Mouse (Mus musculus) heart, postnatal 0 days (tissue): ENCODE results near the gene Ebi3. TPM values are rescaled to one million over a fixed set of nuclear protein-coding genes. Genes with fewer than 3 reads are reported as not detected.

ENCODE experiments used
- ATAC-seq: fragments of 200-750 bp; cut with Nextera tagmentation; 2 replicates; pipeline ENCODE4 v1.8.0; 2017; ENCODE audit warnings: low read depth, moderate number of reproducible peaks, moderate library complexity; ENCODE audit not compliant: insufficient read depth
- DNase-seq: peaks from one replicate; pipeline ENCODE4 v3.0.0-alpha.2; 2016; ENCODE audit warnings: low spot score
- H3K27ac ChIP-seq: fragments of 300-500 bp; sonication (generic); 2 replicates; pipeline ENCODE4 v1.5.1; 2014; ENCODE audit warnings: low read depth, mild to moderate bottlenecking
- H3K27me3 ChIP-seq: fragments of 300-500 bp; sonication (generic); 2 replicates; pipeline ENCODE4 v1.6.1; 2014; ENCODE audit warnings: low read length, mixed read lengths; ENCODE audit not compliant: control insufficient read depth, insufficient read depth
- H3K36me3 ChIP-seq: fragments of 300-500 bp; sonication (generic); replicated peaks from 2 replicates; pipeline ENCODE4 v1.6.1; 2014; ENCODE audit warnings: low read length, mixed read lengths; ENCODE audit not compliant: control insufficient read depth, insufficient read depth
- H3K4me1 ChIP-seq: fragments of 300-500 bp; sonication (generic); 2 replicates; pipeline ENCODE4 v1.6.1; 2014; ENCODE audit warnings: antibody characterized with exemption; ENCODE audit not compliant: control insufficient read depth, insufficient read depth
- H3K4me2 ChIP-seq: fragments of 300-500 bp; sonication (generic); 2 replicates; pipeline ENCODE4 v1.6.1; 2014; ENCODE audit warnings: low read depth, mild to moderate bottlenecking, low read length, moderate library complexity
- H3K4me3 ChIP-seq: fragments of 300-500 bp; sonication (generic); 2 replicates; pipeline ENCODE4 v1.5.1; 2014; ENCODE audit warnings: low read depth, low read length
- H3K9ac ChIP-seq: fragments of 300-500 bp; sonication (generic); replicated peaks from 2 replicates; pipeline ENCODE4 v1.6.1; 2014; ENCODE audit warnings: low read depth, low read length, mixed read lengths
- H3K9me3 ChIP-seq: fragments of 300-500 bp; sonication (generic); replicated peaks from 2 replicates; pipeline ENCODE4 v1.6.1; 2016; ENCODE audit warnings: low read length; ENCODE audit not compliant: control insufficient read depth
- CTCF ChIP-seq: IDR thresholded peaks from 2 replicates; pipeline ENCODE4 v1.5.1; 2016; ENCODE audit warnings: antibody characterized with exemption, control low read depth, low read depth
- EP300 ChIP-seq: IDR thresholded peaks from 2 replicates; pipeline ENCODE4 v1.6.1; 2016; ENCODE audit warnings: antibody characterized with exemption, low read depth
- WGBS: fragments of 180-500 bp; shearing (Covaris S2); extraction: QIAGEN DNeasy Blood & Tissue Kit; methylation state at CpG from one replicate; pipeline ENCODE4 v1.1.7; 2014; 5-methylcytosine and 5-hydroxymethylcytosine counted together
- polyA plus RNA-seq: library from polyadenylated mRNA; unstranded; fragments of >200 nt; fragmentation: Nextera tagmentation; extraction: Ambion mirVana; gene quantifications from 2 replicates; pipeline ENCODE4 v1.2.1, GENCODE M21; 2015
- total RNA-seq: library from RNA; depleted of rRNA; stranded (reverse); fragments of >200 nt; gene quantifications from 2 replicates; pipeline ENCODE4 v1.2.3, GENCODE M21; 2014; ENCODE audit warnings: low replicate concordance; rRNA removed

Gene Ebi3
- total and polyA plus RNA-seq, 2 experiments from 2014 or later, result 0.37 TPM; not detected in 1

DNA sequence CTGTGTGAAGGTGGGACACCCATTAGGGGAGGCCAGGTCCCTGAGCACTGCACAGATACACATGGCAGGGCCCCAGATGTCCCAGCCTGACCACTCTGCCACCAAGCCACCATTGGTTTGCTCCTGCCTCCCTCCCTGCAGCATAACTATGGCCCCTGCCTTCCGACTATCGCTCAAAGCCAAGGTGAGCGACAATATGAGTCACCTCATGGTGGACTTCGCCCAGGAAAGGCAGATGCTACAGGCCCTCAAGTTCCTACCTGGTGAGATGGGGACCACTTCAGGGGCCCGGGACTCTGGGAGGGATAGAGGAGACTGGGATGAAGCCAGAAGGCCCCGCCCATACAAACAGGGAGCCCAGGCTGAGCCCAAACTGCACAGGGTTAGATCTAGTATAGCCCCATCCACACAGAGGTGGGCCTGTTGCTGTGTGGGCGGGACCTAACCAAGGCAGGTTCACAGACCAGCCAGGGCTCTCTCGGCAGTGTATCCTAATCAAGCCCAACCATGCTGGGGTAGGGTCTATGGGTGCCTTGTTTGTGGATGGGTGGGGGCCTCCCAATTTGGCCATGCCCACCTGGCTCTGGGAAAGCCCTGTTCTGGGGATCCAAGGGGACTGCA lies 37.9 kb downstream of the Ebi3 start:
- ATAC-seq (no peak), DNase-seq (no peak)
- 73% methylated on average over 8 of the region's 8 CpGs for WGBS
- Histone ChIP-seq H3K4me3 (no peak overlapping the region), H3K27ac (no peak overlapping the region), H3K4me2 (no peak overlapping the region), H3K9ac (no peak overlapping the region), H3K36me3 (no peaks in the 10 kb centered on the region), H3K27me3 (peaks cover 19% of the 10 kb centered on the region), H3K4me1 (no peaks in the 10 kb centered on the region), H3K9me3 (no peaks in the 10 kb centered on the region)
- no peak for TF ChIP-seq CTCF
- TF ChIP-seq EP300, result no peak

DNA sequence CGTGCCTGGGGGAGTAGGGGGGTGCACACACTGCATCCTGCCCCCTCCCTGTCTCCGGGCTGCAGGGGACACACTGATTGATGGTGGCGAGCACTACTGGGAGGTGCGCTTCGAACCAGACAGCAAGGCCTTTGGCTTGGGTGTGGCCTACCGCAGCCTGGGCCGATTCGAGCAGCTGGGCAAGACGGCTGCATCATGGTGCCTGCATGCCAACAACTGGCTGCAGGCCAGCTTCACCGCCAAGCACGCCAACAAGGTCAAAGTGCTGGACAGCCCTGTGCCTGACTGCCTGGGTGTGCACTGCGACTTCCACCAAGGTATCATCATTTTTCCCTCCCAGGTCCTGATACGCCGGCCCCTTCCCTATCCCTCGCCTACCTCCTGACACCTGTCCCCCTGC lies 43.6 kb downstream of the Ebi3 start:
- H3K9me3 ChIP-seq, result no peaks in the 10 kb centered on the region
- H3K27me3 ChIP-seq, result peaks cover 12% of the 10 kb centered on the region; the same call in 1 of the 2 replicates
- WGBS, result 74% methylated on average over 15 of the region's 15 CpGs
- H3K9ac ChIP-seq, result no peak overlapping the region
- H3K4me1 ChIP-seq, result no peaks in the 10 kb centered on the region
- ATAC-seq (no peak), DNase-seq (no peak)
- no peak for TF ChIP-seq EP300
- no peak for TF ChIP-seq CTCF
- no peak overlapping the region for H3K4me3 ChIP-seq
- no peak overlapping the region for H3K27ac ChIP-seq
- H3K36me3 ChIP-seq, result 0 out of 2 replicates have a peak, but pooled peaks cover under 1% of the 10 kb centered on the region
- H3K4me2 ChIP-seq, result no peak overlapping the region

DNA sequence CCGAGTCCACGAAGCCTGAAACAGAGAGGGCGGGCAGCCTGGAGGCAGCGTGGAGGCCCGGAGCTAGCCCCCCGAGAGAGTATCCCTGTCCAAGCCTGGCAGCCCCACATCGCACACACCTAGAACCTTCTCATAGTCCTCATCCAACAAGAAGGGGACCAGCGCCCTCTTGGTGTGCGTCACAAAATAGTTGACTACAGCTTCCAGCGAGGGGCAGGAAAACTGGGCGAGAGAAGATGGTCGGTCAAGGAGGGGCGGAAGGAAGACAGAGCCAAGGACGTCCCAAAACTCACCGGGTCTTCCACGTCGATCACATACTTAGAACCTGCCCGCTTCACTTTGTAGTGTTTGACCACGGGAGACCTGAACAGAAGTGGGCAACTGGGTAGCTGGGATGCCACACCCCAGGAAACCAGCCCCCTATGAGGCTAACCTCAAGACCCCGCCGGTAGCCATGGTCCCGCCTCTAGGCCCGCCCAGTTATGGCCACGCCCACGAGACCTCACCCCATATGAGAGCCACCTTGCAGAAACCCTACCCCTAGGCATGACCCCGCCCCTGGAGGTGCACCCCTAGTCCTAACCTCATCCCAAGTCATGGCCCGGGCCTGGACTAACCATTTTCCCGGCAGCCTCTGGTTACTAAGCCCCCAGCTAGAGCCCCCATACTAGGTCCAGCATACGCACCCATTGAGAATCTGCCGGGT lies 47.5 kb downstream of the Ebi3 start:
- H3K36me3 ChIP-seq, result 0 out of 2 replicates have a peak, but pooled peaks cover 9% of the 10 kb centered on the region
- no peaks in the 10 kb centered on the region for H3K4me1 ChIP-seq
- H3K9ac ChIP-seq, result no peak overlapping the region
- no peak overlapping the region for H3K4me3 ChIP-seq
- ATAC-seq (no peak), DNase-seq (no peak)
- peaks cover 12% of the 10 kb centered on the region; the same call in 1 of the 2 replicates for H3K27me3 ChIP-seq
- WGBS, result 13% methylated on average over 30 of the region's 30 CpGs
- H3K4me2 ChIP-seq, result no peak overlapping the region
- no peaks in the 10 kb centered on the region for H3K9me3 ChIP-seq
- TF ChIP-seq CTCF (no peak), EP300 (no peak)
- H3K27ac ChIP-seq, result no peak overlapping the region

DNA sequence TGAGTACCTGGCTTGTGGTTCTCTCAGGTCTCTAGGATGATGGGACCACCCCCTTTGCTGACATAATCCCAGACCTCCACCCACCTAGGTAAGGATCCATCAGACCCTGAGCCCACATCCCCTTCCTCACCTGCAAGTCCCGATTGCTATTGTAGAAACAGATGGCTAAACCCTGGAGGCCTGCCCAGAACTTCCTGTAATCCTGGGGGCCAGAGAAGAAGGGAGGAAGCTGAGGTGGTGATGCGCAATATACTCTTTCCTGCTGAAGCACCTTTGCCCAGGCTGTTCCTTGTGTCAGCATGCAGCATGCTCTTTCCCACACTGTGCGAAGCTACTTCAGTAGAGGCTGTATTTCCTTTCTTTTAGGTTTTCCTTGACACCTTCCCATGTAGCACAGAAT lies 50.6 kb downstream of the Ebi3 start:
- Histone ChIP-seq H3K36me3 (0 out of 2 replicates have a peak, but pooled peaks cover 9% of the 10 kb centered on the region), H3K27me3 (peaks cover 12% of the 10 kb centered on the region; the same call in 1 of the 2 replicates), H3K4me3 (no peak overlapping the region), H3K9ac (no peak overlapping the region), H3K9me3 (no peaks in the 10 kb centered on the region), H3K27ac (no peak overlapping the region), H3K4me1 (peaks cover 4% of the 10 kb centered on the region), H3K4me2 (no peak overlapping the region)
- DNase-seq, result no peak
- WGBS, result 57% methylated on average over 3 of the region's 3 CpGs
- no peak for ATAC-seq
- TF ChIP-seq EP300 (no peak), CTCF (no peak)

DNA sequence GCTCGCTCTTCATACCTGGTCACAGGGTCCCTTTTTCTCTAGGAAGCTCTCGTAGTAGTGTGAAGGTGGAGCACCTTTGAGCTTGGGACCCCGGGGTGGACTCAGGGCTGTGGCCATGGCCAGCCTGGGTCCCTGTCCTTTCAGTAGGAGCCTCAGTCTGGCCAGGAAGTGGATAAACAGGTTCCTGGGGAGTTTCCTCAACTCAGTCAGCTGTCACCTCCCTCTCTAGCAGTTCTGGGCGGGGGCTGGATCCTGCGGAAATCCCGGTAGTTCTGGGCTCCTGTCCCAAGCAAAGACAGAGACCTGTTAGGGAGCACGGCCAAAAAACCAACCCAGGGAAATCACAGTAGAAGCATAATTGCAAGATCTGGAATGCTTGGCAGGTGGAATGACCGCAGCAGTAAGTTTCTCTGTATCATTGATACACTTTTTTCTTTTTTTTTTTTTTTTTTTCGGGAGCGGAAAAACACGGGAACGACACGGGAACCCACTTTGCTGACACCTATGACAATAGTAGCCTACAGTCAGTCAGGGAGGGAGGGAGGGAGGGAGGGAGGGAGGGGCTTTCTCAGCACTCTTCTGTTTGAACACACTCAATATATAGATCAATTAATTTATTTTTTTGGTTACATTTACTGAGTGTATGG lies 53.1 kb downstream of the Ebi3 start, which contains the start of the genes Stap2 and Mpnd:
Gene Stap2, minus strand, starts transcription at position 170 of the 647 bp plus-strand sequence.
Gene Mpnd, plus strand, starts transcription at position 297 of the 647 bp plus-strand sequence.
- no peak within 1 kb of the TSS for H3K9ac ChIP-seq
- 0 out of 2 replicates have a peak, but pooled peaks cover 9% of the 10 kb centered on the region for H3K36me3 ChIP-seq
- H3K27me3 ChIP-seq, result peaks cover 4% of the 10 kb centered on the region; the same call in 1 of the 2 replicates
- TF ChIP-seq CTCF (no peak), EP300 (0 out of 2 replicates have a peak, but pooled peaks have one; percentile 34)
- H3K4me1 ChIP-seq, result peaks cover 16% of the 10 kb centered on the region
- ATAC-seq, result no peak
- DNase-seq, result peak; percentile 88
- no peaks in the 10 kb centered on the region for H3K9me3 ChIP-seq
- 32% methylated on average over 13 of the region's 13 CpGs for WGBS
- H3K4me3 ChIP-seq, result peak within 1 kb of the TSS; percentile 36
- H3K27ac ChIP-seq, result peak within 1 kb of the TSS; percentile 50
- peak within 1 kb of the TSS; percentile 50 for H3K4me2 ChIP-seq

Other genes starting within 250 kb of the Ebi3 start
- gene Pot1b, start 240.0 kb upstream of the Ebi3 start, total RNA-seq, result 2.3 and 3.9 TPM in 2 replicates
- gene Pot1b, start 240.0 kb upstream of the Ebi3 start, polyA plus RNA-seq, result 2.8 and 3.3 TPM in 2 replicates
- 0.04 and 0.08 TPM in 2 replicates for gene Adgre4, start 202.7 kb upstream of the Ebi3 start, total RNA-seq
- 0.20 and 0.23 TPM in 2 replicates for gene Adgre4, start 202.7 kb upstream of the Ebi3 start, polyA plus RNA-seq
- 0.08 and 4.4 TPM in 2 replicates for gene Zfp119a, start 73.7 kb upstream of the Ebi3 start, total RNA-seq
- 5.4 and 6.0 TPM in 2 replicates for gene Zfp119a, start 73.7 kb upstream of the Ebi3 start, polyA plus RNA-seq
- 3.1 and 8.2 TPM in 2 replicates for gene Zfp959, start 60.5 kb upstream of the Ebi3 start, total RNA-seq
- gene Zfp959, start 60.5 kb upstream of the Ebi3 start, polyA plus RNA-seq, result 7.3 and 7.4 TPM in 2 replicates
- 2.9 and 3.8 TPM in 2 replicates for gene Zfp119b, start 3.1 kb upstream of the Ebi3 start, total RNA-seq
- gene Zfp119b, start 3.1 kb upstream of the Ebi3 start, polyA plus RNA-seq, result 5.6 and 6.8 TPM in 2 replicates
- gene Yju2, start 6.5 kb downstream of the Ebi3 start, total RNA-seq, result 5.9 and 6.4 TPM in 2 replicates
- 12.3 and 12.8 TPM in 2 replicates for gene Yju2, start 6.5 kb downstream of the Ebi3 start, polyA plus RNA-seq
- 7.5 and 11.7 TPM in 2 replicates for gene Shd, start 17.8 kb downstream of the Ebi3 start, total RNA-seq
- gene Shd, start 17.8 kb downstream of the Ebi3 start, polyA plus RNA-seq, result 5.0 and 5.7 TPM in 2 replicates
- not detected in 2 replicates for gene Fsd1, start 33.9 kb downstream of the Ebi3 start, total RNA-seq
- gene Fsd1, start 33.9 kb downstream of the Ebi3 start, polyA plus RNA-seq, result 0.26 and 0.51 TPM in 2 replicates
- gene Stap2, start 52.9 kb downstream of the Ebi3 start, total RNA-seq, result 14.3 and 23.7 TPM in 2 replicates
- gene Stap2, start 52.9 kb downstream of the Ebi3 start, polyA plus RNA-seq, result 16.0 and 17.2 TPM in 2 replicates
- gene Mpnd, start 53.1 kb downstream of the Ebi3 start, total RNA-seq, result 100 and 114 TPM in 2 replicates
- gene Mpnd, start 53.1 kb downstream of the Ebi3 start, polyA plus RNA-seq, result 42.5 and 42.9 TPM in 2 replicates
- 45.8 and 61.1 TPM in 2 replicates for gene Sh3gl1, start 84.0 kb downstream of the Ebi3 start, total RNA-seq
- gene Sh3gl1, start 84.0 kb downstream of the Ebi3 start, polyA plus RNA-seq, result 43.5 and 49.5 TPM in 2 replicates
- 2.8 and 8.3 TPM in 2 replicates for gene Chaf1a, start 87.8 kb downstream of the Ebi3 start, total RNA-seq
- gene Chaf1a, start 87.8 kb downstream of the Ebi3 start, polyA plus RNA-seq, result 2.9 and 3.0 TPM in 2 replicates
- 67.5 and 68.1 TPM in 2 replicates for gene Ubxn6, start 122.4 kb downstream of the Ebi3 start, total RNA-seq
- 56.2 and 58.2 TPM in 2 replicates for gene Ubxn6, start 122.4 kb downstream of the Ebi3 start, polyA plus RNA-seq
- gene Hdgfl2, start 127.0 kb downstream of the Ebi3 start, total RNA-seq, result 23.9 and 35.9 TPM in 2 replicates
- gene Hdgfl2, start 127.0 kb downstream of the Ebi3 start, polyA plus RNA-seq, result 52.1 TPM in 2 replicates
- gene Plin4, start 157.2 kb downstream of the Ebi3 start, total RNA-seq, result 47.4 and 88.5 TPM in 2 replicates
- 5.9 and 9.4 TPM in 2 replicates for gene Plin4, start 157.2 kb downstream of the Ebi3 start, polyA plus RNA-seq
- gene Plin5, start 165.0 kb downstream of the Ebi3 start, total RNA-seq, result 23.3 and 58.8 TPM in 2 replicates
- 55.7 and 58.3 TPM in 2 replicates for gene Plin5, start 165.0 kb downstream of the Ebi3 start, polyA plus RNA-seq
- 4.5 and 5.1 TPM in 2 replicates for gene Lrg1, start 169.4 kb downstream of the Ebi3 start, total RNA-seq
- 9.0 and 10.0 TPM in 2 replicates for gene Lrg1, start 169.4 kb downstream of the Ebi3 start, polyA plus RNA-seq
- 7.9 and 10.4 TPM in 2 replicates for gene Sema6b, start 187.7 kb downstream of the Ebi3 start, total RNA-seq
- 0.81 and 0.93 TPM in 2 replicates for gene Sema6b, start 187.7 kb downstream of the Ebi3 start, polyA plus RNA-seq
- 3.4 and 16.5 TPM in 2 replicates for gene Tnfaip8l1, start 209.8 kb downstream of the Ebi3 start, total RNA-seq
- gene Tnfaip8l1, start 209.8 kb downstream of the Ebi3 start, polyA plus RNA-seq, result 4.9 and 5.6 TPM in 2 replicates
- 42.9 and 43.2 TPM in 2 replicates for gene Mydgf, start 231.3 kb downstream of the Ebi3 start, total RNA-seq
- 50.2 and 52.0 TPM in 2 replicates for gene Mydgf, start 231.3 kb downstream of the Ebi3 start, polyA plus RNA-seq